Mouse (Mus musculus) cortical plate, adult 2 months (tissue): ENCODE data around the gene Trim80. TPM values are rescaled to one million over a fixed set of nuclear protein-coding genes. Genes with fewer than 3 reads are reported as not detected.
A peak's percentile ranks its signal among the peaks of the same experiment; 100 is the strongest.
"Not testable (repeated sequence)": the region's sequence is repeated elsewhere in the genome, so short reads cannot be mapped to it uniquely, and the experiment has no call there.

Source experiments
- H3K27ac ChIP-seq: fragments of 200-500 bp; 2 replicates; pipeline ENCODE4 v1.5.1; 2012; ENCODE audit warnings: low read length, control low read depth, inconsistent platforms; ENCODE audit not compliant: insufficient read depth
- H3K4me1 ChIP-seq: fragments of 200-500 bp; 2 replicates; pipeline ENCODE4 v1.6.1; 2011; ENCODE audit warnings: low read length; ENCODE audit not compliant: control insufficient read depth, insufficient read depth
- H3K4me3 ChIP-seq: fragments of 200-500 bp; 2 replicates; pipeline ENCODE4 v1.5.1; 2011; ENCODE audit warnings: mild to moderate bottlenecking, low read length, control low read depth; ENCODE audit not compliant: insufficient read depth
- CTCF ChIP-seq: fragments of 200-500 bp; IDR thresholded peaks from 2 replicates; pipeline ENCODE4 v1.5.1; 2011; ENCODE audit warnings: mild to moderate bottlenecking, control low read depth, low read length; ENCODE audit not compliant: insufficient read depth; ENCODE audit errors: extremely low read depth
- POLR2A ChIP-seq: fragments of 200-500 bp; IDR thresholded peaks from 2 replicates; pipeline ENCODE4 v1.6.1; 2011; ENCODE audit warnings: mild to moderate bottlenecking, low read length, control low read depth; ENCODE audit not compliant: insufficient read depth; ENCODE audit errors: extremely low read depth
- polyA plus RNA-seq: library from polyadenylated mRNA; depleted of rRNA; stranded (reverse); fragments of >200 nt; gene quantifications from 2 replicates; pipeline ENCODE4 v1.2.3, GENCODE M21; 2012

Gene Trim80
- polyA plus RNA-seq, 1 experiment: not detected

DNA sequence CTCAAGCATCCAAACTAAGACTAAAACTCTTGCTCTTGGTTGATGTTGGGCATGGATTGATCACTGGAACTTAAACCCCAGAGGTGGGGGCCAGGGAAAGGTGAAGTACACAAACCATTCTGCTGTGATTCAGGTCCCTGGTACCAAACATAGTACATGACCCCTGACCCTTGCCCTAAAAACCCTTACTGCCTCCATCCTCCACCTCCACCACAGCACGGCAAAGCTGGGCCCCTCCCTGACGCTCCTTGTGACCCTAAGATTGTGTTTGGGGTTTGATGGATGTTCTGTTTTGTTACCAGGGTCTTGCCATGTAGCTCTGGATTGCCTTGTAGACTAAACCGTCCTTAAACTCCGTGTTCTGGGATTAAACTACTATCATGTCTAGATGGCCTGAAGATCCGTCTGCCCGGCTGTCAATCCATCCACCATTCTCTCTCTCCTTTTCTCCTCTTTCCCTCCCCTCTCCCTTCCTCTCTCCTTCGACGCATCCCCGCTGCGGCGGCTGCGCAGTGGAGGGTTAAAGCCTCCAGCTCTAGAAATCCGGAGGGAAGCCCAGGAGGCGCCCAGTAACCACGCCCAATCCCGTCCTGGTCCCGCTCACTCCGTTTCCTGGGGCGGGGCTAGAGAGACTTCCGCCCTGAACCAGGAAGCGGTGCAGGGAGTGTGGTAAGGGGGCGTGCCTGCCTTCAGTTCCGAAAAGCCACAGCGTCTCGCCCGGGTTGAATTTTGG is 34.8 kb downstream of the Trim80 start, which contains the start of gene Armc7:
TSS of gene Armc7 (plus strand) at position 643 of the 733 bp plus-strand sequence.
- peak within 1 kb of the TSS; percentile 54 for H3K4me3 ChIP-seq
- TF ChIP-seq POLR2A (peak; percentile 84), CTCF (no peak)
- peaks cover 9% of the 10 kb centered on the region for H3K4me1 ChIP-seq
- peak within 1 kb of the TSS; percentile 78 for H3K27ac ChIP-seq

DNA sequence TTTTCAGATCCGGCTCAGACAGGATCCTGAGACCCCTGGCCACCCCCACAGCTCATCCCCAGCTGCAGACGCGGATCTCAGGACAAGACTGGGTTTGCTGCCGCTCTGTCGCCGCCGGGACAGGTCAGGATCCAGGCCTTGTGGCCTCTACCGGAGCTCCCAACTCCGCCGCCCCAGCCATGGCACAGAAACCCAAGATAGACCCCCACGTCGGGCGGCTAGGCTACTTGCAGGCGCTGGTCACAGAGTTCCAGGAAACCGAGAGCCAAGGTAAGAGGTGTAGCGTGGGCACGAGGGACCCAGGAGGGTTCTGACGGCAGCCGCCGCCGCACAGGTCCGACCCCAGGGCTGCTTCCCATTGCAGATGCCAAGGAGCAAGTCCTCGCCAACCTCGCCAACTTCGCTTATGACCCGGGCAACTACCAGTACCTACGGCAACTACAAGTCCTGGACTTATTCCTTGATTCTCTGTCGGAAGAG is 35.5 kb downstream of the Trim80 start:
- Histone ChIP-seq H3K27ac (no peak overlapping the region), H3K4me3 (peak overlapping the region; percentile 54), H3K4me1 (peaks cover 9% of the 10 kb centered on the region)
- TF ChIP-seq POLR2A (no peak), CTCF (no peak)

DNA sequence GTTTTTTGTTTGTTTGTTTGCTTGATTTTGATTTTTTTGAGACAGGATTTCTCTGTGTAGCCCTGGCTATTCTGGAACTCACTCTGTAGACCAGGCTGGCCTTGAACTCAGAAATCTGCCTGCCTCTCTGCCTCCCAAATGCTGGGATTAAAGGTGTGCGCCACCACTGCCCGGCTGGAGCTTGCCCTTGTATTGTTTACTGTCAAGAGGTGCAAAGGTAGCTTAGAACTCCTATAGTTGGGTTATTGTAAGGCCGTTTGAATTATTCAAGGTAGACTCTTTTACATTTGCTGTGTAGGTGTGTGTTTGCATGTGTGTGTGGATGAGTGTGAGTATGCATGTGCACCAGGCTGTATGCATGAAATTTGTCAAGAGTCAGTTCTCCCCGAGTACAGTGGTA is 36.3 kb downstream of the Trim80 start:
- Histone ChIP-seq H3K4me1 (peaks cover 12% of the 10 kb centered on the region), H3K4me3 (peak overlapping the region; percentile 54; the same call in 1 of the 2 replicates)
- H3K27ac ChIP-seq: not testable (repeated sequence)

DNA sequence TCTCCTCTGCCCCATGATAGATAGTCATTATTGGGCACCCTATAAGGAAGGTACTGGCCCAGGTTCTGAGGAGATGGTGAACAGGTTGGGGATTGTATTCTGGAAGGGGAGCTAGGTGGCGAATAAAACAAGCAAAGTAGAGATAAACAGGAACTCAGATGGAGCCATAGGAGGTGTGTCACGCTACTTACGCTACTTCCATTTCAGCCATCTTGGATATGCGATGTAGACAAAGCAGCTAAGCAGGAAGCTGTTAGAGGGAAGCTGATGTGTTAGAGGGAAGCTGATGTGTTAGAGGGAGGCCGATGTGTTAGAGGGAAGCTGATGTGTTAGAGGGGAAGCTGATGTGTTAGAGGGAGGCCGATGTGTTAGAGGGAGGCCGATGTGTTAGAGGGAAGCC is 37.0 kb downstream of the Trim80 start:
- H3K4me1 ChIP-seq: peaks cover 12% of the 10 kb centered on the region
- not testable (repeated sequence) for H3K4me3 ChIP-seq, H3K27ac ChIP-seq

DNA sequence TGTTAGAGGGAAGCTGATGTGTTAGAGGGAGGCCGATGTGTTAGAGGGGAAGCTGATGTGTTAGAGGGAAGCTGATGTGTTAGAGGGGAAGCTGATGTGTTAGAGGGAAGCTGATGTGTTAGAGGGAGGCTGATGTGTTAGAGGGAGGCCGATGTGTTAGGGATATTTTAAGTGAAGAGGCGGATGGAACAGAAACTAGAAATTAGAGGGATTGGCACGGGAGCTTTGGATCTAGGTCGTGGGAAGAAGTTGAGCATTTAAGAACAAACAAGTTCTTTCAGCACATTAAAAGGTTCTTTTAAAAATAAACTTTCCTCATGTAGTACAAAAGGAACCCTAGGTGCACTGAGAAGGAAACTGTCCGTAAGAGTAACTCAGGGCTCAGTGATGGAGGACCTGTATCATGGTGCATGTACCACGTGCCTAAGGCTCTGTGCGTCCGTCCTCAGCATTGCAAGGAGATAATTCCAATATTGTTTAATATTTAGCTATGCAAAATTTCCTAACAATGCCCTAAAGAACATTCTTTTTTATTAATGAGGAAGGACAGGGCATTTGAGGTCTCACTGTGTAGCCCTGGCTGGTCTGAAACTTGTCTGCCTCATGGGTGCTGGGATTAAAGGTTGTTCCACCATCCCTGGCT is 38.1 kb downstream of the Trim80 start:
- Histone ChIP-seq H3K27ac (no peak overlapping the region), H3K4me1 (peaks cover 11% of the 10 kb centered on the region), H3K4me3 (no peak overlapping the region)
- TF ChIP-seq POLR2A: no peak
- TF ChIP-seq CTCF: no peak

DNA sequence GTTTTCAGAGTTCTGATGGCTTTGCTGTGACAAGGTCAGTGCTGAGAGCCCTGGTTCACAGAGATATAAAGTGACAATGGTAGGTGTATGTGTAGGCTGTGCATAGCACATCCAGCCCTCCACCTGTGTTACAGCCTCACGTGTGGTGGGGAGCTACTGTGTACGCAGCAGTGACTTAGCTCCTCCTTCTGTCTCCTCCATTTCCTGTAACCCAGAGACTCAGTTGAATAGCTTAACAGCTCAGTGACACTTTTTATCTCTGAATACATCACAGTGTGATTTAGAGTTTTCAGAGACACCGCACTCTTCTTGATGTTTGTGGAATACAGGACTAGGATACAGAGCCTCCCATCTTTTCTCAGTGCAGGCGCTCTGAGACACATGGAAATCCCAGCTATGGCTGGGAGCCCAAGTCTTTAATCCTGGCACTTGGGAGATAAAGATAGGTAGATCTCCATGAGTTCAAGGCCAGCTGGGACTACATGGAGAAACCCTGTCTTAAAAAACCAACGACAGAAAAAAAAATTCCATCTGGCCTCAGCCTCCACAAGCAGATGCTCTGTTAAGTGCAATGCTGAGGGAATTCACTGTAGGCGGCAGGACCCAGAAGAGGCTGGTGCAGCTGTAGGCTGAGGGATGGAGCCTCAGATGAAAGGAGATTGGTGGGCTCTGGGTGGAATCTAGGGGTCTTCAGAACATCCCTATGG is 41.4 kb downstream of the Trim80 start:
- Histone ChIP-seq H3K4me1 (peaks cover 7% of the 10 kb centered on the region), H3K27ac (peak overlapping the region; percentile 91; the same call in 1 of the 2 replicates)

DNA sequence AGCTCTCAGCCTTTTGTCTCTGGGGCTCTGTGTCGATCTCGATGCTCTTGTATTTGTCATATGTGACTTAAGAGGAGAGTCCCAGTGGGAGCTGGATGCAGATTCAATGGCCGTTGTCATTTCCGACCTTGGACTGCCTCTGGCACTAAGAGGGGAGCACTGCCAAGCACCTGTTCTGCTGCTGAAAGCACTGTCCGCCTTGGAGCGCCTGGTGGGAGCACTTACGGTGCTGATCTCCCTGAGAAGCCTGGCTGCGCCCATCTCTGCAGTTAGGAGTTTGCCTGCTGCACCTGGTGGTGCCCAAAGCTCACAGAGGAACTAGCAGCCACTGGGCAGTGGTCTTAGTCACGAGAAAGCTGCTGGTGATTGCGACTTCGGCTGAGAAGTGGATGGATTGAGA is 42.9 kb downstream of the Trim80 start:
- Histone ChIP-seq H3K27ac (no peak overlapping the region), H3K4me1 (peaks cover 7% of the 10 kb centered on the region), H3K4me3 (no peak overlapping the region)
- TF ChIP-seq CTCF (no peak), POLR2A (no peak)

More for the DNA sequence above, 41.4 kb downstream of the Trim80 start:
- H3K4me3 ChIP-seq: no peak overlapping the region
- no peak for TF ChIP-seq CTCF
- no peak for TF ChIP-seq POLR2A

DNA sequence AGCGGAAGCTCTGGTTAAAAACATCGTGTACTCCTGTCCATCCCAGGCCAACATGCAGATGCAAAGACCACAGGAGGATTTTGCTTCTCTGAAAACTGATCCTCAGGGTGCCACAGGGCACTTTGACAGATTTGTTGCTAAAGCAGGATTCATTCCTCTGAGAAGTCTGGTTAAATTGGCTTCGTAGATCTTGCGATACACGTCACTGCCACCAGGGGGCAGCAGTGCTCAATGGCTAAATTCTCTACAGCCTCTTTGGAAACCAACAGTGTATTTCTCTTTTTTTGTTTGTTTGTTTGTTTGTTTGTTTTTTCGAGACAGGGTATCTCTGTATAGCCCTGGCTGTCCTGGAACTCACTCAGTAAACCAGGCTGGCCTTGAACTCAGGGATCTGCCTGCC is 43.4 kb downstream of the Trim80 start:
- Histone ChIP-seq H3K27ac (no peak overlapping the region), H3K4me3 (no peak overlapping the region), H3K4me1 (peaks cover 4% of the 10 kb centered on the region)
- no peak for TF ChIP-seq POLR2A
- TF ChIP-seq CTCF: peak; percentile 91

DNA sequence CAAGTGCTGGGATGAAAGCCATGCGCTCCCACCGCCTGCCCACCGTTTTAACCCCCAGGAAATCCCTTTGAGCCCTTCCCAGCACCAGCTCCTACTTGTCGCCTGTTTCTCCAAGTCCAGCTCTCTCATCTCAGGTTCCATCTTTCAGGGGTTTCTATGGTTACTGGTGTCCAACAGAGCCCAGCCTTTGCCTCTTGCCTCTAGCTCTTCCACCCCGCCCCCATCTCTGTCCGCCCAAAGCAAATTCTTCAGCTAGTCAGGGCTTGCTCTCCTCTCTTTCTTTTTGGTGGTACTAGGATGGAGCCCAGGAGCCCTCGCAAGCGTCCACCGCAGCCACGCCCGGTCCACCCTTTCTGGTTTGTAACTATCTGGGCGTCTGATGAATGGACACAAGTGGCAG is 44.8 kb downstream of the Trim80 start:
- Histone ChIP-seq H3K4me3 (no peak overlapping the region), H3K27ac (no peak overlapping the region), H3K4me1 (peaks cover 3% of the 10 kb centered on the region)
- no peak for TF ChIP-seq CTCF
